Mouse (Mus musculus): Measurements from ENCODE around the gene Kctd11. TPM values are rescaled to one million over a fixed set of nuclear protein-coding genes. Genes with fewer than 3 reads are reported as not detected.

Gene Kctd11
- polyA plus RNA-seq, 1 experiment: 19.1 TPM

DNA sequence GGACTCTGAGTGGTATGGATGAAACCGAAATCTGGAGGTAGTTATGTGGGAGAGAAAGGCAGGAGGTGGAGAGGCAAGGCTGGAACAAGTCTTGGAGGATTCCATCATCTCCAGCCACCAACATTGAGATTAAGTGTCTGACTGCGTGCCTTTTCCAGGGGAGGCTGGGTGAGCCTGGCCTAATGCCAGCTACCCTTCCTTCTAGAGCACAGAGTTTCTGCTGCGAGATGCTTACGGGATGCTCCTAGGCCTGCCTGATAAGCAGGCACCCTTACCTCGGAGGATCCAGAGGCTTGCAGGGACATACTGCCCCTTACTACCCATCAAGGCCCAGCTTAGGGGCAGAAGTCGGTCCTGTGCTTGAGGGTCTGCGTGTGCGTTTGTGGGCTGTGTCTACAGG lies 47.7 kb downstream of the Kctd11 start:
- Histone ChIP-seq H3K4me3 (replicated peaks; ENCODE audit: extremely low read depth, low read depth, low read length) (no peak overlapping the region), H3K4me1 (ENCODE audit: control insufficient read depth, insufficient read depth, low read length) (0 out of 2 replicates have a peak, but pooled peaks cover 2% of the 10 kb centered on the region)
- no peak for TF ChIP-seq POLR2A (IDR thresholded peaks at IDR 0.05; ENCODE audit: borderline replicate concordance, extremely low read depth, low read depth, low read length)
- TF ChIP-seq CTCF (IDR thresholded peaks at IDR 0.05; ENCODE audit: insufficient read depth, low read length): no peak
- WGBS: 69% methylated on average over 8 of the region's 8 CpGs
- DNase-seq: no peak

DNA sequence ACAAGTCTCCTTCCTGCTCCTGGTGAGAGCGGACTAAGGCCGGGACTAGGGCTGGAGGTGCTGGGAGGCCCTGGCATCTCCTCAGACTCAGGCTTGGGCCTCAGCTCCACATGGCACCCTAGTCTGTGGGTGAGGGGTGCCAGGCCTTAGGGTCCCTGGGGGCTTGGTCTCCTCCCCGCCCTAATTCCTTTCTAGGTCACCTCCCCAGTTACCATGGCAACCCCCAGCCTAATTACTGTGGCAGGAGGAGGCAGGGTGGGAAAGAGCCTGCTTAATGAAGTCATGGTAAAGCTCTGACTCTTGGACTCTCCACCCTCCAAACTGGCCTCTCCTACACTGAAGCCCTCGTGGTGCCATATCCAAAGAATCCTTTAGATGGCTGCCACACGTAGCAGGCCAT lies 52.4 kb downstream of the Kctd11 start:
- no peak overlapping the region for H3K4me3 ChIP-seq (replicated peaks; ENCODE audit: extremely low read depth, low read depth, low read length)
- no peak for DNase-seq
- H3K4me1 ChIP-seq (ENCODE audit: control insufficient read depth, insufficient read depth, low read length): no peaks in the 10 kb centered on the region
- TF ChIP-seq POLR2A (IDR thresholded peaks at IDR 0.05; ENCODE audit: borderline replicate concordance, extremely low read depth, low read depth, low read length) (no peak), CTCF (IDR thresholded peaks at IDR 0.05; ENCODE audit: insufficient read depth, low read length) (no peak)
- WGBS: 78% methylated on average over 5 of the region's 5 CpGs

Other genes with a start within 250 kb of the Kctd11 start
- 54.4 and 66.9 TPM in 2 replicates for gene Fxr2, start 248.4 kb downstream of the Kctd11 start, polyA plus RNA-seq (2012; rRNA removed)
- 0.14 and 5.5 TPM in 2 replicates for gene Sox15, start 226.1 kb downstream of the Kctd11 start, polyA plus RNA-seq (2012; rRNA removed)
- 67.3 and 88.1 TPM in 2 replicates for gene Mpdu1, start 218.8 kb downstream of the Kctd11 start, polyA plus RNA-seq (2012; rRNA removed)
- gene Cd68, start 215.3 kb downstream of the Kctd11 start, polyA plus RNA-seq (2012; rRNA removed): 65.6 and 82.8 TPM in 2 replicates
- gene Eif4a1, start 209.0 kb downstream of the Kctd11 start, polyA plus RNA-seq (2012; rRNA removed): 152 and 265 TPM in 2 replicates
- gene Senp3, start 199.3 kb downstream of the Kctd11 start, polyA plus RNA-seq (2012; rRNA removed): 43.6 and 55.0 TPM in 2 replicates
- 16.2 and 21.3 TPM in 2 replicates for gene Tnfsf13, start 195.6 kb downstream of the Kctd11 start, polyA plus RNA-seq (2012; rRNA removed)
- gene Tnfsf12, start 185.6 kb downstream of the Kctd11 start, polyA plus RNA-seq (2012; rRNA removed): 84.2 and 98.8 TPM in 2 replicates
- 12.7 and 20.0 TPM in 2 replicates for gene Tnfsfm13, start 185.3 kb downstream of the Kctd11 start, polyA plus RNA-seq (2012; rRNA removed)
- gene Polr2a, start 122.8 kb downstream of the Kctd11 start, polyA plus RNA-seq (2012; rRNA removed): 32.0 and 51.1 TPM in 2 replicates
- gene Slc35g3, start 119.4 kb downstream of the Kctd11 start, polyA plus RNA-seq (2012; rRNA removed): 1.4 and 2.3 TPM in 2 replicates
- 104 and 106 TPM in 2 replicates for gene Zbtb4, start 115.5 kb downstream of the Kctd11 start, polyA plus RNA-seq (2012; rRNA removed)
- 31.5 and 38.0 TPM in 2 replicates for gene Chrnb1, start 85.5 kb downstream of the Kctd11 start, polyA plus RNA-seq (2012; rRNA removed)
- gene Fgf11, start 79.5 kb downstream of the Kctd11 start, polyA plus RNA-seq (2012; rRNA removed): 6.9 and 8.0 TPM in 2 replicates
- 9.4 and 9.5 TPM in 2 replicates for gene Tmem102, start 75.8 kb downstream of the Kctd11 start, polyA plus RNA-seq (2012; rRNA removed)
- gene Gm39566, start 66.1 kb downstream of the Kctd11 start, polyA plus RNA-seq (2012; rRNA removed): not detected in 2 replicates
- gene Spem2, start 62.9 kb downstream of the Kctd11 start, polyA plus RNA-seq (2012; rRNA removed): not detected in 2 replicates
- 0.15 and 0.41 TPM in 2 replicates for gene Spem1, start 59.2 kb downstream of the Kctd11 start, polyA plus RNA-seq (2012; rRNA removed)
- gene Nlgn2, start 43.6 kb downstream of the Kctd11 start, polyA plus RNA-seq (2012; rRNA removed): 32.3 and 42.0 TPM in 2 replicates
- gene Tmem256, start 42.9 kb downstream of the Kctd11 start, polyA plus RNA-seq (2012; rRNA removed): 151 and 173 TPM in 2 replicates
- 192 and 225 TPM in 2 replicates for gene Plscr3, start 35.0 kb downstream of the Kctd11 start, polyA plus RNA-seq (2012; rRNA removed)
- 14.4 and 17.4 TPM in 2 replicates for gene Tnk1, start 22.7 kb downstream of the Kctd11 start, polyA plus RNA-seq (2012; rRNA removed)
- not detected in 2 replicates for gene Tmem95, start 3.4 kb downstream of the Kctd11 start, polyA plus RNA-seq (2012; rRNA removed)
- 11.2 and 14.3 TPM in 2 replicates for gene Acap1, start 14.1 kb upstream of the Kctd11 start, polyA plus RNA-seq (2012; rRNA removed)
- gene 2810408A11Rik, start 19.6 kb upstream of the Kctd11 start, polyA plus RNA-seq (2012; rRNA removed): 0.65 and 1.4 TPM in 2 replicates
- 47.7 and 58.1 TPM in 2 replicates for gene Neurl4, start 19.7 kb upstream of the Kctd11 start, polyA plus RNA-seq (2012; rRNA removed)
- 104 and 112 TPM in 2 replicates for gene Gps2, start 32.5 kb upstream of the Kctd11 start, polyA plus RNA-seq (2012; rRNA removed)
- 216 and 372 TPM in 2 replicates for gene Eif5a, start 40.6 kb upstream of the Kctd11 start, polyA plus RNA-seq (2012; rRNA removed)
- gene Ybx2, start 54.4 kb upstream of the Kctd11 start, polyA plus RNA-seq (2012; rRNA removed): 4.6 and 6.7 TPM in 2 replicates
- 22.3 and 40.4 TPM in 2 replicates for gene Slc2a4, start 66.8 kb upstream of the Kctd11 start, polyA plus RNA-seq (2012; rRNA removed)
- 60.5 and 63.7 TPM in 2 replicates for gene Cldn7, start 83.4 kb upstream of the Kctd11 start, polyA plus RNA-seq (2012; rRNA removed)
- gene Ctdnep1, start 99.8 kb upstream of the Kctd11 start, polyA plus RNA-seq (2012; rRNA removed): 88.3 and 102 TPM in 2 replicates
- gene Elp5, start 101.1 kb upstream of the Kctd11 start, polyA plus RNA-seq (2012; rRNA removed): 38.5 and 53.8 TPM in 2 replicates
- 333 and 615 TPM in 2 replicates for gene Gabarap, start 109.7 kb upstream of the Kctd11 start, polyA plus RNA-seq (2012; rRNA removed)
- gene Phf23, start 114.4 kb upstream of the Kctd11 start, polyA plus RNA-seq (2012; rRNA removed): 15.0 and 22.9 TPM in 2 replicates
- 16.7 and 20.8 TPM in 2 replicates for gene Dvl2, start 119.2 kb upstream of the Kctd11 start, polyA plus RNA-seq (2012; rRNA removed)
- gene Acadvl, start 134.0 kb upstream of the Kctd11 start, polyA plus RNA-seq (2012; rRNA removed): 63.1 and 88.6 TPM in 2 replicates
- 28.0 and 33.7 TPM in 2 replicates for gene Dlg4, start 135.5 kb upstream of the Kctd11 start, polyA plus RNA-seq (2012; rRNA removed)
- gene Asgr1, start 172.7 kb upstream of the Kctd11 start, polyA plus RNA-seq (2012; rRNA removed): 2.4 and 4.9 TPM in 2 replicates
- gene Asgr2, start 211.2 kb upstream of the Kctd11 start, polyA plus RNA-seq (2012; rRNA removed): 0.51 and 0.52 TPM in 2 replicates
- gene Mgl2, start 248.9 kb upstream of the Kctd11 start, polyA plus RNA-seq (2012; rRNA removed): 12.1 and 17.7 TPM in 2 replicates